Mouse (Mus musculus) embryonic fibroblast, embryonic 13.5 days (primary cell): ENCODE results near the gene Rassf7.

Source experiments
- CTCF ChIP-seq: IDR thresholded peaks from 2 replicates; pipeline ENCODE4 v1.5.1; 2011; ENCODE audit warnings: mild to moderate bottlenecking, control low read depth, low read length, moderate library complexity, borderline replicate concordance; ENCODE audit not compliant: insufficient read depth
- POLR2A ChIP-seq: IDR thresholded peaks from 2 replicates; pipeline ENCODE4 v1.6.1; 2011; ENCODE audit warnings: low read depth, mild to moderate bottlenecking, control low read depth, low read length, moderate library complexity

DNA sequence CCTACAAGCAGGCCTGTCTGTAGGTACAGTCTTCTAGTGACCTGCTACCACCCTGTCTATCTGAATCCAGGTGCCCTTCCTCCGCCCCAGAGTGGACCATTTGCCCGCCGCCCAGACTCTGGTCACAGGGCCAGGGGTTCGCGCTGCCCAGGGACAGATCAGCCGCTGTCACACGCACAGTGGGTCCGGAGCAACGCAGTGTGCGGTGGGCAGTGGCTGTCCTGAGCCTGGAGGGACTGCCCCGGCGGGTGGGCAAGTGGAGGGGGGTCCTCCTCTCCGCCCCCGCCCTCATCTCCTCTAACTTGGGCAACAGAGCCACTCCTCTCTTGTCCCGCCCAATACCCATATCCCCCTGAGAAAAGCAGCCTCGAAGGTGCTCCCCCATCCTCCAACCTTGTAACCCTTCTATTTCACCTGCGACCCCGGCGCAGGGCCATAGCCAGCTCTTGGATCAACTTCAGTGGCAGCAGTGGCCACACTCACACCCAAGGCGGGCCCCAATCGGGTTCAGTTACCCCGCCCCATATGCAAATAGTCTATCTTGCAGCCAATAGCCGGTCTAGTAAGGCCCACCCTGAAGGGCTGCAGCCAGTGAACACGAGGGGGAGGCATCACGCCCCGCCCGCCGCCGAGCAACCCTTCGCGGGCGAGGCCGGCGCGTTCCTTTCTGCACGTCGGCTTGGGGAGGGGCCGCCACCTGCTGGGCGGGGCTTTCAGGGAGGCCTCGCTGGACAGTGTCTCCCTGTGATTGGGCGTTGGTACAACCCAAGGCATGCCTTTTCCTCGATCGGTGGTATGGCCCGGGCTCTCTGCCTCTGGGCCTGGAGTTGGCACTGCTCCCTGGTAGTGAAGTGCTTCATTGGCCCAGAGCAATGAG, 5.8 kb downstream of the Rassf7 start:
- no peak for TF ChIP-seq CTCF
- TF ChIP-seq POLR2A = peak; percentile 67
